Mouse (Mus musculus) T-helper 1 cell (primary cell): ENCODE measurements at regions not wholly inside any gene's neighbourhood (a gene's known extent, or its start where the extent isn't known, plus 50 kb on each side); places are given as distances from the start of the nearest gene placed in this dataset.

Source experiments
- in situ Hi-C: fragments of 300-600 bp; cut with MboI, MseI; formaldehyde crosslinking; loops from one replicate; pipeline ENCODE4 v1.15.1; 2025; ENCODE audit warnings: high pct_unique_total_duplicates

DNA sequence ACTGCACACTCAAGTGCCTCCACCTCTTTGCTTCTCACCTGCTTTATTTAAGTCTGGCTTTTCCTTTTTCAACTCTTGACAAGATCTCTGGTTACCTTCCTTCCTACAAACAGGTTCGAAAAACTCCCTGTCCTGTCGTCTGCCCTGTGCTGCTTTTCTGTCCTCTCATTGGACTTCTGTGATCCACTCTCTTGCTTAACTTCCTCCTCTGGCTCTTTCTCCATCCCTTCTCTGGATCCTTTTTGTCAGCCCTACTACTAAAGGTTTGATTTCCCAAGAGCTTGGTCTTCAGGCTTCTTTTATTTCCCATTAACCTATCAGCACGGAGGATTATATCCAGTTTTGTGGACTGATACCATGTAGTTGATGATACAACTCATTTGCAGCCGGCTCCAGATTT lies 149.8 kb downstream of the Satb1 start:
- in situ Hi-C loops, result no loop called here

DNA sequence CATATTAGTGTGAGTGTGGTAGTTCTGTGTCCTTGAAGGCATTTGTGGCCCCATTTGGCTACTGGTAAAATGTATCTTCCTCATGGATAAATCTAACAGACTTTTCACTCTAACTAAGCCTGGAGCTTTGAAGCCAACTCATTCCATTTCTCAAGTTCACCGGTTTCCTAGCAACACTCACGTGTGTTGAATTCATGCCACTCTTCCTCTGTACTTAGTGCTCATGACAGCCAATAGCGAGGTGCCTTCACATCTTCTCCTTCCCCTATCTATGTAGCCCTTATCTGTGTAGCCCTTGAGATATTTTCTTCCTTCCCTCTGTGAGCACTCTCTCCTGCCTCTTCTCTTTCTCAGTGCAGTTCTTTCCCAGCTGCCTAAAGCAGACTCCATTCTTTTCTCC lies 150.7 kb downstream of the Satb1 start:
- in situ Hi-C loops, result no loop called here

DNA sequence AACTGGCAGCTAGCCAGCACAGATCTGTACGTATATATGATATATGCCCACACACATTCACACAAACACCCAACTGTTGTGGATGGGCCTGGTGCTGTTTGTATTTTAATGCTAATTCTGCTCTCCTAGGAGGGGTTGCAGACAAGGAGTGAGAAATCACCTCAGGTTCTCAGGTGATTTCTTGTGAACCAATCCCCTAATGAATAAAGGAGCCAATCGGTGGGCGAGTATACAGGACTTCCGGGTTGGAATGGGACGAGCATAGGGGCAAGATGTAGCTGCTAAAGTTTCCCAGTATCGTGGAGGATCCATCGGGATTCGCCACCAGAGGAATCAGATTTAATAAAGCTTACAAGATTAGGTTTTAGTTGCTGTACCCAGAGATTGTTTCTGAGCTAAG lies 155.6 kb downstream of the Satb1 start:
- in situ Hi-C loops, result loop anchor here (10.0 kb wide), 1 partner anchor 157 kb away; the partner anchor contains the start of gene Satb1

DNA sequence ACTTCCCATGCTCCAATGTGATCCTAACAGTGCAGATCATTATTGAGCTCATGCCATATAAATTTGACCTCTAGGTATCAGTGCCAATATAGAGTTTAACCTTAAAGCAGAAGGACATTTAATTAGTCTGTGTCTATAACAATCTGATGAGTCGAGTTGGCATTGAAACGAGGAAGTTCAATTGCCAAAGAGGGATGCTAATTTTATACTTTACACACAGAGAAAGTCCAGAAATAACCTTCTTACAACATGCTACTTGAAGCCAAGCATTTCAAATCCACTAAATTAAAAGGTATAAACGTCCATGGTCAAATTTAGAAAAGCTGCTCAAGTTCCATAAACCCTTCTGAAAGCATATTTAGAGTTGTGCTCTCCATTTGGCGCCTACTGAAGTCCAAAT lies 174.7 kb downstream of the Satb1 start:
- in situ Hi-C loops, result no loop called here

DNA sequence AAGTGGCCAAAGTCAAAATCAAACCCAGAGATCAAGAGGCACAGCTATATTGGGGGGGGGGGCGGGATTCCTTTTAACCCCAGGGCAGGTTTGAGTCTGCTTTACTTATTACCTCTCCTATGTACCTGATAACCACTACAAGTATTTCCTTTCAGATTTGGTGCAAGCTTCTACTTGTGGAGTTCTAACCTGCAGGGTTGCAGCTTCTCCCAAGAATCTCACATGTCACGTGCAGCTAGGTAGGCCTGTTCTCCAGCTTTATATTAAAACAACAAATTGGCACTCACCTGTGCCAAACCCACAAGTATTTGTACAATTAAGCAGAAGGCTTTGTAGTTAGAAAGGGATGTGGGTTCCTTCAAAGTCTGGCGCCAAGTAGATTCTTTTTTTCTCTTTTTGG lies 179.2 kb downstream of the Satb1 start:
- in situ Hi-C loops, result no loop called here

DNA sequence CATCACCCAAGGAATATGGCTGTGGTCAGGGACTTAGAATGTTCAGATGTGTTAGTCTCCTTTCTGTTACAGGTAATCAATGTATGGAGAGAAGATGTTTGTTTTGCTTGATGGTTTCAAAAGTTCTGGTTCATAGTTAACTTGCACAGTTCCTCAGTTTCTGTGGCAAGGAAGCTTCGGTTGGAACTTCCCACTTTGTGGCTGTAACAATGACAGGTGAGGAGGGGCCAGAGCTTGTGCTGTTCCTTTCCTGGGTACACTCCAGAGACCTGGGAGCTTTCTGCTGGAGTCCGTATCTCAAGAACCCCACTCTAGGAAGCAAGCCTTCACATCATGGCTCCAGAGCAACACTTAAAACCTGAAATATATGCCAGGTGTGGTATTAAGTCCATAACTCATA lies 181.2 kb downstream of the Satb1 start:
- in situ Hi-C loops, result no loop called here

DNA sequence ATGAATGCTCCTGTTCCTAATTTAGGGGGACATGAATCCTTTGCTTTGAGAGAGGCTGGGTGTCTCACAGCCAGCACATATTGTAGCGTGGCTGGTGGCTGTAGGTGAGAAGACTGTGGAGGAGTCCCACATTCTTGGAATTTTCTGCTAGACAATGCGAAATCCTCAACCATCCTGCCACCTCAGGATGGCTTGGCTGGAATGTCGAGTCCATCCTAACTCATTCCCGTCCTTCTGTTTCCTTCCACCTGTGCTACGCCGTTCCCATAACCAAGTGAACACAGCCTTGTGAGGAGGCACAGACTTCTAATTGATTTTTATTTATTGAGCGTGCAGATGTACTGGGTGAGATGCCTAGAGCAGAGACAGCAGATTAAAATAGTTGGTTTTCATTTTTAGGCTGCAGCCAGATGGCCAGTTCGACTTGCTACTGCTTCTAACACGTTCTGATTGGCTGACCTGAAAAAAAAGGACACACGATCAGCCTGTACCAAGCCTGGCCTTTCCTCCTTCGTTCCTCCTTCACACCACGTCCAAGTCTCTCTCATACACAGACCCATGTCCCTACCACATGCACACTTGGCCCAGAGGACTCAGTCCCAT lies 183.8 kb downstream of the Satb1 start:
- in situ Hi-C loops, result no loop called here

DNA sequence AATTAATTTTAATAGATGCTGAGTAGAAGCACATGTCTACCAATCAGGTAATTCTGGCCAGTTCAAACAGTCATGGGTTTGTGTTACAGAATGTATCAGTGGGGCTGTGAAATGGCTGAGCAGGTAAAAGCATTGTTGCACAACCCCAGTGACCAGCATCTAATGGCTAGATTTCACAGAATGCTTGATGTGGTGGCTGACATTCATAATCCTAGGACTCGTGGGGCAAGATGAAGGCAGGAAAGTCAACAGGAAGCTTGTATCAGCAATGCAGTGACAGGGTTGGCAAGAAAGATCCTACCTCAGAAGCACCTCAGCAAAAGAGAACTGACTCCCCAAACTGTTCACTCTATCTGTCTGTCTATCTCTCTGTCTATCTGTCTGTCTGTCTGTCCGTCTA lies 186.7 kb downstream of the Satb1 start:
- in situ Hi-C loops, result no loop called here

DNA sequence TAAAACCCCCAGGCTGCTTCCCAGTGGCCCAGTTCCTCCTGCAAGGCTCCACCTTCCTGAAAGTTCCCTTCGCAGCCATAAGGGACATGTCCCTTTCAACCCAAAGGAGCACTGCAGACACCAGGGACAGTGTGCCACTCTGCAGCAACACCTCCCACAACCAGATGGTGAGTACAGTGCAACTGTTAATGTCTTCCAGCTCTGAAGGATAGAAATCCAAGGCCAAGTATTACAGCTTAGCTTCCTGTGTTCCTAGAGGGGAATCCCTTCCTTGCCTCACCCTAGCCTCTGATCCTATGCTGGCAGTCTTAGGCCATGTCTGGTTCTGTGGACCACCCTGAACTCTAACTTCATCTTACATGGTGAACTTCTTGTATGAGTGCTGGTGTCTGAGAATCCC lies 187.2 kb downstream of the Satb1 start:
- in situ Hi-C loops, result no loop called here

DNA sequence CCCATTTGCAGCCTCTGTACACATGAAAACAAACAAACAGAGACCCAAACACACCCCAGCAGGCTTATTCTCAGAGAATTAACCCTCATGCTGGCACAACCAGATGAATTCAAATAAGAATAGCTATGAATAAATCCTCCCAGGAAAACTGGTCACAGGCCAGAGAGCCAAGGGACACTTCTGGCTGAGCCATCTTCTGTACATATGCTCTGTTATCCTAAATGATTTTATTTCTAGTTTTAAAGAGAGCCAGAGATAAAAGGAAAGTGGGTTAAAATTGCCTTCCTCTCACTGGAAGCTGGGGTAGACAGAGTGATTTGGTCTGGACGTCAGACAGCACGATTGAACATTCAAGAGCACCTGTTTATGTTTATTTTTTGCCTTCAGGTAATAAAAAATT lies 190.4 kb downstream of the Satb1 start:
- in situ Hi-C loops, result no loop called here

DNA sequence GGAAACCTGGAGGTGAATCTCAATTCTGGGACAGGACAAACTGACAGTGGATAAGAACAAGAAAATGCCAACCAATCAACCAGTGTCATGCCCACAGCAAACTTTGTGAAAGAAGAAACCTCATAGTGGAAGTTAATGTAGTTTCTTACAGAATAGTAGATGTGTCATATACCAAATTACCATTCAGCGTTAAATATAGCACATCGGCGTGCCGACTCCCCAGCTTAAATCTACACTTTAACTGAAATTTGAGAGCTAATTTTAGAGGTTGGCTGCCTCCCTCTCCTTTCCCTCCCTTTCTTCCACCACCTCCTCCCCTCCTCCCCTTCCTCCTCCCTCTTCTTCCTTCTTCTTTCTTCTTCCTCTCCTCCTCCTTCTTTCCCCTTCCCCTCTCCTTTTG lies 197.2 kb downstream of the Satb1 start:
- in situ Hi-C loops, result no loop called here

DNA sequence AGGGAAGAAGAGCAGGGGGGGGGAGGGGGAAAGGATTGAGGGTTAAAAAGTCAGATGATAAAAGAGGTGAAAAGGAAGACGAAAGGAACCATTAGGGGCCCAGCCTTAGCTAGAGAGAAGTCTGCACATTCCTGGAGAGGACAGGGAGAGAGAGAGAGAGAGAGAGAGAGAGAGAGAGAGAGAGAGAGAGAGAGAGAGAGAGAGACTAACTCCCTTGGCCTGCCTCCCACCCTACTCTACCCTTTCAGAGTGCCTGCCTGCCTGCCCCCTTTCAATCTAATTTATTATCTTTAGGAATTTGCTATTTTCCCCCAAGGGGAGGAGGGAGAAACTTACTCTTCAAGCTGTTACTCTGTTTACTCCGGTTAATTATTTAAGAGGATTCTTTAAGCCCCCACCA lies 201.5 kb downstream of the Satb1 start:
- in situ Hi-C loops, result no loop called here

DNA sequence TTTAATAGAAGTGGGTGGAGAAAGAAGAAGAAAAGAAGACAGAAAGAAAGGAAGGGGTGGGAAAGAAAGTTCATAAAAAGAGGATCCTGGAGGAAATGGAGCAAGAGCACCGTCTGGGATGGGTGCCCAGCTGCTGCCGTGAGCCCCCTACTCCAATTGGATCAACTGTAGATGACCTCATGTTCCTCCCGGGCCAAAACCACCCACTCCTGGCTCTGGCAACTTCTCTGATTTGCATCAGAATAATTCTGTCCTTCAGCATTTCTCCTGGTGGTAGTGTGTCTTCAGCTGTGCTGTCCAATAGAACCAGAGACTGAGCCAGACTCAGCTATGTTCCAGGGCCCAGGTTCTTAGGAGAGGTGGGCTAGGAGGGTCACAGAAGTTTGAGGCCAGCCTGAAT lies 212.6 kb downstream of the Satb1 start:
- in situ Hi-C loops, result no loop called here

DNA sequence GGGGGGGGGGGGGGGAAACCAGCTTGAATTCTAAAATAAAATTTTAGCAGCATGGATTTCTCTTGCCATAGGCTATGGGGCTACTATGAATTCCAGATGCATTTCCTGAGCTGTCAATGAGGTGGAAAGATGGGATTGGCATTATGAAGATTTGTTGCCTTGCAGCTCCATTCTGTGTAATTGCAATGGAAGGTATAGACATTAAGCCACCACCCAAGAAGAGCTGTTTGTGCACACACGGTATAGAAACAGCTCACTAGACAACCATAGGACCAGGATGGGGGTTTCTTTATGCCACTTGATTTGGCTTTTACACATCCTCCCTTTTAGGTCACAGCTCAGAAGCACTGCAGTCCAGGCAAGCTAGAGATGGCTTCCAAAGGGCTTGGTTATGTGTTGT lies 247.8 kb downstream of the Satb1 start:
- in situ Hi-C loops, result no loop called here

DNA sequence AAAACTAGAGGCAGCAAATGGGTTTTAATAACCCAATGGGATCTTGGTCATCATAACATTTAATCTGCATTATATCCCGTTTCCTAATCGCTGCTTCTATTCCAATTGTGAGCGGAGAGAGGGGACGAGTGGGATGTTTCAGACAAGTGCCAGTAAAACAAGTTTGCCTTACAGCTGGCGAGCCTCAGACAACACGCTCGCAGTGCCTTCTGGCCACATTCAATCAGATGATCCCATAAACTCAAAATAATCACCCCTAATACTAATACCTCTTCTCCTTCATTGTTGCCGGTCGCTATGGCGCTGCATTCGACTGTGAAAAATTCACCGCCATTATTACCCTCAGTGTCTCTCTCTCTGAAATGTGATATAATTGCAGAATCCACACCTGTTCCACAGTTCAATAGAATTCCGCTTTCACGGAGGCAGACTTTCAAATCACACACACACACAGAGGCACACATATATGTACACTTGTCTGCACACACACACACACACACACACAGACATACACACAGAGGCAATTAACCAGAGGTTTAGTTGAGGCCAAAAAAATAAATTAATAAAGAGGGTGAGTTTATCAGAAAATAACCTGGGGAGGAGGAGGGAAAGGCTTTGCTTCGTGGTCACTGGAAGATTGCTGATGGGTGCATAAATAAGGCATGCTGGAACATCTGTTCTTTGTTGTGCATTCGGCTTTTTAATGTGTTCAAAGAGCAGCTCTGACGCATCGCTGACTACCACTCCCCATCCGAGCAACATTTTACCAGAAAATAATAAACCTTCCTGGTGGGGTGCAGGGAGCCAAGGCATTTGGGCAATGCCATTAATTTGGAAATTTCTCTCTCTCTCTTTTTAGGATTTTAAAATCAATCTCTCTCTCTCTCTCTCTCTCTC lies 248.9 kb downstream of the Satb1 start:
- in situ Hi-C loops, result no loop called here

DNA sequence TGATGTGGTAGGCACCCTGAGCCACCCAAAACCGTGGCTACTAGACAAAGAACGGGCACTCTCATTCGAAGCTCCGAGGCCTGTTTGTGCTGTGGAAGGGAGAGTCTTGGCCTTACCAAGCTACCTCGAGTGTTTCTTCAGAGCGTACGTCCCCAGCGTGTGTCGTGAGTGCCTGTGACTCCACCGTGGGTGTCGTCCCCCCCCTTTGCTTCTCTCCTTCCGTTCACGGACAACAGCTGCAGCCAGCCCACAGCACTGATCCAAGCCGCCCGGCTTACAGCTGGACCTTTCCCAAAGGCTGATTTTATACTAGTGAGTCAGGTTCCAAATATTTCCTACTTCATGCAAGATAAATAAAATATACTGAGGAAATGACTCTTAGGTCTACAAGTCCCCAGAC lies 249.8 kb downstream of the Satb1 start:
- in situ Hi-C loops, result no loop called here

DNA sequence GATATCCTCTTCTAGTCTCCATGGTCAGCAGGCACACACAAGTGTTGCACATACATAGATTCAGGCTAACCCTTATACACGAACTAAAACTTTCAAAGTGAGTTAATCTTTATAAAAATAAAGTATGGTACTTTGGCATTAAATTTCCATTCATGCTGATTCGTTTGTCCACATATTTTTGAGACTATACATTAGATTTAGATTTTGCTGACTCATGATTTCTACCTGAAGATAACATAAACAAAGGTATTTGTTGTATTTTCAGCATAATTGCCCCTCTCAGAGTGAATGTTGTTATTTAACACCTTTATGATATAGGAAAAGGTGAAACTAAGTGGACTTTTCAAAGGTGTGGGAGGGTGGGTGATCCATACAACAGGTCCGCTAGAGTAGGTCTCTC lies 277.2 kb downstream of the Satb1 start:
- in situ Hi-C loops, result no loop called here

DNA sequence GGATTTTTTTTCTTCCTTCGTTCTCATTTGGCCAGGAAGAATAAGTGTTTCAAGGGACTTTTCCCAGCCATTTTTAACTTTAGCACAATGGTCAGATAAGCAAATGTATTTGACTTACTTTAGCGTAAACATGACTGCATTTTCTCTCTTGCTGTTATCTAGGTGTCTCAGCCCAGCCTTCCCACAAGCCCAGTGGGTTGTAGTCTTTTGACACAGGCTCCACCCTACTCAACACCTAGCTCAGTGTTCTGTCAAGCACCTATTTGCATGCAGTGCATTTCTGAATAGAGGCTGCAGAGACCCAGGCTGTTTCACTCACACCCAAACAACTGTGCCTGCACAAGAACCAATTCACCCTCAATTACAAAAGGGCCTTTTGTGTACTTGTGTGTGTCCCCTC lies 278.6 kb downstream of the Satb1 start:
- in situ Hi-C loops, result no loop called here

DNA sequence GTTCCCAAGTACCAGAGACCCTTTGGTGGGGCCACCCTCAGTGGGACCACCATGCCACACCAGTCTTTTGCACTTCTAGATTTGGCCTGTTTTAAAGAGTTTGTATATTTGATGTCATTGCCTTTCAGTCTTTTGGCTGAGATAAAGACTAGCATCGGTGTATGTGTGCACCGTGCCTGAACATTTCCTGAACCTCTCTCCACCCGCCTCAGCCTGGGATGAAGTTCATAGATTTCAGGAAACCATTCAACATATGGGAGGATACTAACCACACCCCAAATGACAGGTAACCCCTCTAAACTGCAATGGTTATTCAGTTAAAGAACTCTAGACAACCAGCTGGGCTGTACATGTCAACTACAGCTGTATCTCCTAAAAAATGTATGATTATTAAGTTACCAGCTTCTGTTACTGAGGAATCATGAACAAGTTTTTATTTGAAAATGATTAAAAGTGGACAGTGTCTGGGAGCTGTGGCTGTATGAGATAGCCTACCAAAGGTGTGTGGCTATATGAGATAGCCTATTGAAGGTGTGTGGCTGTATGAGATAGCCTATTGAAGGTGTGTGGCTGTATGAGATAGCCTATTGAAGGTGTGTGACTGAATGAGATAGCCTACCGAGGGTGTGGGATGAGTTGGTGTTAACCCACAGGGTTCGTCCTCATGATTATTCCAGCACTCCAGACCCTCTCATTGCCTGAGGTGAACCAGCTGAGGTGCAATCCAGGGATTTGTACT lies 280.6 kb downstream of the Satb1 start:
- in situ Hi-C loops, result no loop called here

DNA sequence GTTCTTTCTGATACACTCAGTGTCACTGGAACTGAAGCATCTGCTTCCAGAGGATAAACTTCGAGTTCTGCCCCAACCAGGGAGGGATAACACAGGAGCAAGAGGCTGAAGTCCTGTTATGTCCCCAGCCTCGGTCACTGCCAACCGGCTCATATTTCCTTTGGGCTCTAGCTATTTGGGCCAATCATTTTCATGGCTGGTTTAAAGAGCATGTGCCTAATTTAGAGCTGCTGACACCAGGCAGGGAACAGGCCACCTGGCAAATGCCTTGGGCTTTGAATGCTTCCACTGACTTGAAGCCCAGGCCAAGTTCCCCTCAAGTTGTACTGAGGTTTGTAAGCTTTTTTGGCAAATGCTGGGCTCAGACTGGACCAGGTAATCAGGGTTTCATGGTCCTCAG lies 286.1 kb downstream of the Satb1 start:
- in situ Hi-C loops, result no loop called here

DNA sequence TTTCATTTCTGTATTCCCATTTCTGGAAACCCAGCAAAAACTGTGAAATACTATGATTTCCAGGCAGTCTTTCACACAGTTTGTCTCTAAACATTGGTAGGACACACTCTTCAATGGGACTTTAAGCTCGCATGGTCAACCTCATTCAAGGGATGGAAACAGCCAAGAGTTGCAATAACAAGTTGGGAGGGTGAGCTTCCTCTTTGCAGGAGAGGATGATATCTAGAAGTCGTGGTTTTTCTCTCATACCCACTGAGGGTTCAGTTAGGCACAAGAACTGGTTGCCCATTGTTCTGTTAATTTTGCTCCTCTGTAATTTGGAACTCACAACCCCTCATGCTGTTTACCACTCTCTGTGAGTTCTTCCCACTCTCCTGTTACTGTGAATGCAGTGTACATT lies 290.5 kb downstream of the Satb1 start:
- in situ Hi-C loops, result no loop called here

DNA sequence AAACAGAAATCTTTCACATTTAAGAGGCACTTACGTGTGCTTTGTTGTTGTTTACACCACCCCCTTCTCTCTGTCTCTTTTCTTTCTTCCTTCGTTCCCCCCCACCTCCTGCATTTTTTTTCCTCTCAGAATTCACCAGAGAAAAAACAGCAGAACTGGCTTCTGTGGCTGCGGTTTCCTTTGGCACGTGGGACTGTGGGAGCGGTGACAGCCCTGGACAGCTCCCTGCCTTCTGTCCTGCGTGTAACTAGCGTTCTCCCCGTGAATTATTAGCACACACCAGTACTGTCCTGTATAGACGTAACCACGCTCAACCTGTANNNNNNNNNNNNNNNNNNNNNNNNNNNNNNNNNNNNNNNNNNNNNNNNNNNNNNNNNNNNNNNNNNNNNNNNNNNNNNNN lies 298.4 kb downstream of the Satb1 start:
- in situ Hi-C loops, result no loop called here

DNA sequence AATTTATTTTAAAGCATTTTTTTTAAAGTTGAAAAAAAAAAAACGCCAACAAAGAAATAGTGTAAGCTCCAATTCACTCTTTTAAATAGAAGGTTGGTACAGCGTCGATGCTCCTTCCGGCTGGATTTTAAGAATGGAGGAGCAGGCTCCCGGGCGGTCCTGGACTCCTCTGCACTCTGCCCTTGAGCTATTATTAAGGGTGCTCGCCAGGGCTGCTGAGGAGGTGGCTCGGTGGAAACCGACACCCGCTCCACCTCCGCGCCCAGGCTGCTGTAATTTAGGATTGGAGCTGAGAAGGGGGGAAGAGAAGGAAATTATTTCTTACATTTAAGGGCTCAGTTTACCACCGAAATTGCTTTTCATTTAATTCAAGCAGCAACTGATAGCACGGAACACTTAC lies 298.8 kb downstream of the Satb1 start:
- in situ Hi-C loops, result no loop called here
